Mouse (Mus musculus): ENCODE measurements around the gene Slc25a34.

Slc25a34 gene

DNA sequence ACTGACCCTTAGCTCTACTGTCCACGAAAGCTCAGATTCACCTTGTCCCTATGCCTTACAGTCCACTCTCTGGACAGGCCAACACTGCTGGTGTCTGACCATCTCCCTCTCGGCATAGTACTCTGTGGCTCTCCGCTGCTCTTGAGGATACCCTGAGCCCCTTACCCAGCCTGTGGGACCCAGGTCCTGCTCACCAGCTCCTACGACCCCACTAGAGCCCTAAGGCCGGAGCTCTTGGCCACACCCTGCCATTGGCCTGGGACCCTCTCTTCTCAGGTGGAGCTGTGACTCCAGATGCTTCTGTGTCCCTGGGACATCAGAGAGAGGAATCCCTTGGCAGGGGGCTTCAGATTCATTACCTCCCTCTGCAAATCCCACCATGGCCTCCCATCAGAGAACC is 18.2 kb downstream of the Slc25a34 start:
- H3K9me3 ChIP-seq (ENCODE audit: low read length) = no peaks in the 10 kb centered on the region; the same call in 1 of the 2 replicates
- no peaks in the 10 kb centered on the region for H3K36me3 ChIP-seq (ENCODE audit: insufficient read depth, low read length)
- no peak overlapping the region for H3K4me3 ChIP-seq (replicated peaks; ENCODE audit: low read length)

DNA sequence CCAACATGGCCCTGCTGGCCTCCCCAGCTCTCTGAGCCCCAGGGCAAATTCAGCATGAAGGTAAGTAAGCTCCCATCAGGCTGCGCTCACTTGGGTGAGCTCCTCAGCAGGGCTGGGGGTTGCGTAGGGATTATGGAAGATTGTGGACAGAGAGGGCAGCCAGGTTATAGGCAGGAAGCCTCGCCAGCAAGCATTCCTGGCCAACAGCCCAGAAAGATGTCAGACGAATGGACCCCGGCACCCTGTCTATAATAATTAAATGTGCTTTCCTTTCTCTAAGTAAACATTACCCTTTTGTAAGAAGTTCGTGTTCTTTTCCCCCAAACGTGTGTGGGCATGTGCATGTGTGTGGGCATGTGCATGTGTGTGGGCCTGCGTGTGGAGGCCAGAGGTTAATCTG is 19.1 kb downstream of the Slc25a34 start:
- no peak for TF ChIP-seq CTCF (conservative IDR thresholded peaks at IDR 0.05; ENCODE audit: low read length)
- TF ChIP-seq POU5F1 (IDR thresholded peaks at IDR 0.05; ENCODE audit: borderline replicate concordance, low read length) = no peak
- no peak for TF ChIP-seq NANOG (IDR thresholded peaks at IDR 0.05; ENCODE audit: borderline replicate concordance, low read length)
- no peaks in the 10 kb centered on the region; the same call in 1 of the 2 replicates for H3K9me3 ChIP-seq (ENCODE audit: low read length)
- H3K36me3 ChIP-seq (ENCODE audit: insufficient read depth, low read length) = no peaks in the 10 kb centered on the region

More for the DNA sequence above, 18.2 kb downstream of the Slc25a34 start:
- H3K27me3 ChIP-seq (ENCODE audit: insufficient read depth, low read length) = no peaks in the 10 kb centered on the region
- TF ChIP-seq CTCF (conservative IDR thresholded peaks at IDR 0.05; ENCODE audit: low read length) (no peak), POU5F1 (IDR thresholded peaks at IDR 0.05; ENCODE audit: borderline replicate concordance, low read length) (no peak), NANOG (IDR thresholded peaks at IDR 0.05; ENCODE audit: borderline replicate concordance, low read length) (no peak)
- peaks cover 58% of the 10 kb centered on the region for H3K4me1 ChIP-seq (replicated peaks; ENCODE audit: low read depth, low read length)

DNA sequence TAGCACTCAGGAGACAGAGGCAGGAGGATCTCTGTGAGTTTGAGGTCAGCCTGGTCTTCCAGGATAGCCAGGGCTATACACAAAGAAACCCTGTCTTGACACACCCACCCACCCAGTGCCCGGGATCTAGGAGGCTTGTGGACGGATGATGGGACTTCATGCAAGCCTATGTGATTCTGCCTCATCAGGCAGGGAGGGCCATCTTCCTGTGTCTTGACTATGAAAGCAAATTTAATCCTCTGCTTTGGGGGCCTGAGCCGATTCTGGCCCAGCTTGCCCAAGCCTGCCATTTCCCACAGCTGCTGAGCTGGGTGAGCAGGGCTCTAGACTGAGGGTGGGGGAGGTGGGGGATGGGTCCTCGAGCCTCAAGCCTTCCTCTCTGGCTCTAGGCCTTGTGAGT is 19.7 kb downstream of the Slc25a34 start:
- Histone ChIP-seq H3K36me3 (ENCODE audit: insufficient read depth, low read length) (no peaks in the 10 kb centered on the region), H3K4me3 (replicated peaks; ENCODE audit: low read length) (0 out of 2 replicates have a peak overlapping the region, but pooled peaks have one; percentile 4), H3K9me3 (ENCODE audit: low read length) (no peaks in the 10 kb centered on the region; the same call in 1 of the 2 replicates), H3K4me1 (replicated peaks; ENCODE audit: low read depth, low read length) (peaks cover 58% of the 10 kb centered on the region), H3K27me3 (ENCODE audit: insufficient read depth, low read length) (no peaks in the 10 kb centered on the region)
- TF ChIP-seq POU5F1 (IDR thresholded peaks at IDR 0.05; ENCODE audit: borderline replicate concordance, low read length) (no peak), CTCF (conservative IDR thresholded peaks at IDR 0.05; ENCODE audit: low read length) (no peak), NANOG (IDR thresholded peaks at IDR 0.05; ENCODE audit: borderline replicate concordance, low read length) (no peak)

More for the DNA sequence above, 19.1 kb downstream of the Slc25a34 start:
- Histone ChIP-seq H3K27me3 (ENCODE audit: insufficient read depth, low read length) (no peaks in the 10 kb centered on the region), H3K4me1 (replicated peaks; ENCODE audit: low read depth, low read length) (peaks cover 60% of the 10 kb centered on the region), H3K4me3 (replicated peaks; ENCODE audit: low read length) (0 out of 2 replicates have a peak overlapping the region, but pooled peaks have one; percentile 4)

DNA sequence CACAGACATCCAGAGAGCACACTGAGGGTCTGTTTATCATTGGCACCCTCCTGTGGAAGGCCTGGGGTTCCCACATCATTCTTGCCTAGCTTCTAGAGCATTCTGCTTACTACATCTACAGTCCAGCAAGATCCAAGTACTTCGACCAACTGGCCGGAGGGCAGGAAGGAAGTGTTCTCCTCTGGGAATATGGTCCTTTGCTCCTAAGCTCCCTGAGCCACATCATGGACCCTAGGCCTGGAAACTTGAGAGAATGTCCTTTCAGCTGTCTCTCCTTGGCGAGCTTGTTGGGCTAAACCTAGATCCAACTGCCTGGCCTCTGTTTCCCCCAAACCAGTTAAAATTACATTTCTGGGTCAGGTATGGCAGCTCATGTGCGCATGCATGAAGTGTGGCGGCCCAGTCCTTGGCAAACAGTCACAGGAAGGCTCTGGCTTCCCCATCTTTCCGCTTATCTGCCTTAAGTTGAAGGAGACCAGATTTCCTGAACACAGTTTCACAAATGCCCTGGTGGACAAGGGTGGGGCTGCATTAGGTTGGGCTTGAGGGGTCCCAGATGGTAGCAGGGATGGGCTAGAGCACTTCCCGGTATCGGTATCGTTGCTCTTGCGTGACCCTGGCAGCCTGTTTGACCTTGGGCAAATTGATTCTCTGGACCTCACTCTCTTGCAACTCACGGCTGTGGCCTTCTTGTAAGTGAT is 20.9 kb downstream of the Slc25a34 start:
- TF ChIP-seq NANOG (IDR thresholded peaks at IDR 0.05; ENCODE audit: borderline replicate concordance, low read length) = no peak
- 0 out of 2 replicates have a peak, but pooled peaks have one; percentile 4 for TF ChIP-seq CTCF (conservative IDR thresholded peaks at IDR 0.05; ENCODE audit: low read length)
- H3K27me3 ChIP-seq (ENCODE audit: insufficient read depth, low read length) = no peaks in the 10 kb centered on the region
- peaks cover 62% of the 10 kb centered on the region for H3K4me1 ChIP-seq (replicated peaks; ENCODE audit: low read depth, low read length)
- no peaks in the 10 kb centered on the region; the same call in 1 of the 2 replicates for H3K9me3 ChIP-seq (ENCODE audit: low read length)
- H3K36me3 ChIP-seq (ENCODE audit: insufficient read depth, low read length) = no peaks in the 10 kb centered on the region
- H3K4me3 ChIP-seq (replicated peaks; ENCODE audit: low read length) = peak overlapping the region; percentile 35

DNA sequence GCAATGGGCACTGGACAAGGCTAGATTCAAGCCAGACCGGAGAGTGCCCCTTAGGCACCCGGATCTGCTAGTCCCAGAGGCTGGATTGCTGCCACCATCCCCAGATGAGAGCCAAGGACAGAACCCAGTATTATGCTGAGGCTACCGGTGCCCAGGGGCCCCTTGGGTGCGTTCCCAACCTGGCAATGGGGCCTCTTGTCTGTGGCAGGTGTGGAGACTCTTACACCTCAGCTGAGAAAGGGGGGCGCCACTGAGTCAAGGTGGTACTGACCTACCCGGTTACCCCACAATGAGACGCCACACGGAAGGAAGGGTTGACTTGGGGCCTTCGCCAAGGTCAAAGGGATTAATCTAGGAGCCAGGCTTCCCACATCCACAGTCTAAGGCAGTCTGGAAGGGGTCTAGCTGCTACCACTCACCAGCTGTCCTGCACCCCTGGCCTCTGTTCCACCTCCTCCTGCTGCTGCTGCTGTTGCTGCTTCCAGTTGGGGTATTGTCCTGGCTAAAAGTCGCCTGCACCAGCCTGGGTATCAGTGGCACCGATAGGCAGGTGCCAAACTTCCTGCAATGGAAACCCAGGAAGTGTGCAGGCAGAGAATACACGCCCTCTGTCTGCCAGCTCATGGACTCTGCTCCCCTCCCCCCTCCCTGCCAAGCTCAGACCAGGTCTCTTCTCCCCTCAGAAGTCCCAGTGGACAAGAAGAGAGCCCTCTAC is 22.3 kb downstream of the Slc25a34 start:
- no peak for TF ChIP-seq POU5F1 (IDR thresholded peaks at IDR 0.05; ENCODE audit: borderline replicate concordance, low read length)
- Histone ChIP-seq H3K27me3 (ENCODE audit: insufficient read depth, low read length) (no peaks in the 10 kb centered on the region), H3K9me3 (ENCODE audit: low read length) (no peaks in the 10 kb centered on the region), H3K36me3 (ENCODE audit: insufficient read depth, low read length) (peaks cover 10% of the 10 kb centered on the region), H3K4me3 (replicated peaks; ENCODE audit: low read length) (peak overlapping the region; percentile 96), H3K4me1 (replicated peaks; ENCODE audit: low read depth, low read length) (peaks cover 76% of the 10 kb centered on the region)

DNA sequence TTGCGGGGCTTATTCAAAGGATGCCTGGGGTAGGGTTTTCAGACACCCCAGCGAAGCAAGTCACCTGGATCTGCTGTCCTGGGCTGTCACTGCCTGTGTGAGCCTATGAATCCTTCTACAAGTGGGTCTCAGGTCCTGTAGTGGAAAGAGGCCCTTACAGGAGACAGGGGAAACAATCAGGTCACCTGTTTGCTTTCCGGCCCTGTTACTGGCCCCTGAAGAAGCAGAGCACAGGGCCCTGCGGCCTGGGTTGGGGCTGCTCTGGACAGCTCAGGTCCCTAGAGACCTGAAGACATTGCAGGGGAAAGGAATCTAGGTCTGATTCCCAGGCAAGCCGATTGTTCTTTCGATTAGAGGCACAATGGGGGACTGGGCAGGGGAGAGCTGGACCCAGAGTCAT is 23.3 kb downstream of the Slc25a34 start:
- peak overlapping the region; percentile 96 for H3K4me3 ChIP-seq (replicated peaks; ENCODE audit: low read length)
- no peaks in the 10 kb centered on the region for H3K9me3 ChIP-seq (ENCODE audit: low read length)
- TF ChIP-seq NANOG (IDR thresholded peaks at IDR 0.05; ENCODE audit: borderline replicate concordance, low read length) (no peak), CTCF (conservative IDR thresholded peaks at IDR 0.05; ENCODE audit: low read length) (no peak), POU5F1 (IDR thresholded peaks at IDR 0.05; ENCODE audit: borderline replicate concordance, low read length) (no peak)
- peaks cover 81% of the 10 kb centered on the region for H3K4me1 ChIP-seq (replicated peaks; ENCODE audit: low read depth, low read length)
- H3K36me3 ChIP-seq (ENCODE audit: insufficient read depth, low read length) = peaks cover 20% of the 10 kb centered on the region
- no peaks in the 10 kb centered on the region for H3K27me3 ChIP-seq (ENCODE audit: insufficient read depth, low read length)

DNA sequence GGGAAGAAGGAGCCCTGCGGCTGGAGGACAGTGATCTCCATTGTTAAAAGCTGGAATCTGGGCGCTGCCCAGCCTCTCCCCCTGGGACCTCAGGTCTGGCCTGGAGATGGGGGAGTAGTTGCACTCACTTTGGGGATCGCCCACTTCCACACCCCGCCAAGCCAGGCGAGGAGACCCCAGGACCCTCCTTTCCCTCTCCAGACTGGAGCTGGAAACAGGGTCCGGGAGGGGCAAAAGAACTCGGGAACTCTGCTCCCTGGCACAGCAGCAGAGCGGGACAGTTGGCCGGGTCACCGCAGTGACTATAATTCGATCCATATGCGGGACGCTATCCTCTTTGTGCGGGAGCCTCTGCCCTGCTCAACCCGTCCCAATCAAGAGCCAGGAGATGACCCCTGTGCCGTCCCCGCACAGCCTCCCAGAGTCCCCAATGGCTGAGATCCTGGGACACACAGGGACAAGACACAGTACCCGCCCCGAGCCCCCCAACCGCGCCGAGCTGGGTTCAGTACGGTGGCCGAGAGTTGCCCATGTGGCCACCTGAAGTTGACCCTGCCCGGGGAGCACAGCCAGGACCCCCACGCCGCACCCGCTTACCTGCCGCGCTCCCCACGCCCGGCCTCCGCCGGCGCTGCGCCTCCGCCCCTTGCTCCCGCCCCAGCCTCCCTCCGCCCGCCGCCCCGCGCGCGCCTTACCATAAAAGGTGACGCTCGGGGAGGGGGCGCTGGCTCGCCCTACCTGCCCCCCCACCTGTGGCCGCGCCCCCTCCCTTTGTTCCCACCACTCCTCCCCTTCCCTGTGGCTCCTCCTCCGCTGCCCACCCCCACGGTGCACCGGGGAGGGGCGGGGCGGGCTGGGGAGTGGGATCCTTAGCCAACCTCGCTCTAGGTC is 24.1 kb downstream of the Slc25a34 start:
- peaks cover 82% of the 10 kb centered on the region for H3K4me1 ChIP-seq (replicated peaks; ENCODE audit: low read depth, low read length)
- TF ChIP-seq CTCF (conservative IDR thresholded peaks at IDR 0.05; ENCODE audit: low read length) (no peak), POU5F1 (IDR thresholded peaks at IDR 0.05; ENCODE audit: borderline replicate concordance, low read length) (no peak), NANOG (IDR thresholded peaks at IDR 0.05; ENCODE audit: borderline replicate concordance, low read length) (no peak)
- peaks cover 29% of the 10 kb centered on the region for H3K36me3 ChIP-seq (ENCODE audit: insufficient read depth, low read length)
- no peaks in the 10 kb centered on the region for H3K9me3 ChIP-seq (ENCODE audit: low read length)
- H3K27me3 ChIP-seq (ENCODE audit: insufficient read depth, low read length) = no peaks in the 10 kb centered on the region
- H3K4me3 ChIP-seq (replicated peaks; ENCODE audit: low read length) = peak overlapping the region; percentile 96

DNA sequence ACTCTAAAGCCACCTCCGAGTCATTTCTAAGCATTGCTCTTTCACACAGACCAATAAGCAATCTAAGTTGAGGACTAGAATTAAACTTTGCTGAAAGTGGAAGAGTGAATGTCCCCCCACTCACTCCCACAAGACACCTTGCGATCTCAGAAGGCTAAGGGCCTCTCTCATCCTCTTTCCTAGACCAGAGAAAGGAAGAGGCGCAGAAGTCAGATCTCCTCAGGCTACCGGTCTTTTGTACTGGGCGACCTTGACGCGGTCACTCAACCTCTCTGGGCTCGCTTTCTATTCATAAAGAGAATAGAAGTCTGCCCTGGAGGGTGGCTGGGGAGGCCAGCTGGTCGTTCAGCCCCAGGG is 24.7 kb downstream of the Slc25a34 start:
- no peak for TF ChIP-seq POU5F1 (IDR thresholded peaks at IDR 0.05; ENCODE audit: borderline replicate concordance, low read length)
- TF ChIP-seq NANOG (IDR thresholded peaks at IDR 0.05; ENCODE audit: borderline replicate concordance, low read length) = no peak
- no peak for TF ChIP-seq CTCF (conservative IDR thresholded peaks at IDR 0.05; ENCODE audit: low read length)
- Histone ChIP-seq H3K4me1 (replicated peaks; ENCODE audit: low read depth, low read length) (peaks cover 82% of the 10 kb centered on the region), H3K36me3 (ENCODE audit: insufficient read depth, low read length) (peaks cover 35% of the 10 kb centered on the region), H3K4me3 (replicated peaks; ENCODE audit: low read length) (peak overlapping the region; percentile 96), H3K9me3 (ENCODE audit: low read length) (no peaks in the 10 kb centered on the region), H3K27me3 (ENCODE audit: insufficient read depth, low read length) (no peaks in the 10 kb centered on the region)

All from E14TG2a.4 (cell line).